Mouse (Mus musculus) thymus, postnatal 14 days (tissue): ENCODE results near the gene Dlg4.

ENCODE experiments used
- DNase-seq: peaks from one replicate; pipeline ENCODE4 v3.0.0; 2021

Dlg4 gene

DNA sequence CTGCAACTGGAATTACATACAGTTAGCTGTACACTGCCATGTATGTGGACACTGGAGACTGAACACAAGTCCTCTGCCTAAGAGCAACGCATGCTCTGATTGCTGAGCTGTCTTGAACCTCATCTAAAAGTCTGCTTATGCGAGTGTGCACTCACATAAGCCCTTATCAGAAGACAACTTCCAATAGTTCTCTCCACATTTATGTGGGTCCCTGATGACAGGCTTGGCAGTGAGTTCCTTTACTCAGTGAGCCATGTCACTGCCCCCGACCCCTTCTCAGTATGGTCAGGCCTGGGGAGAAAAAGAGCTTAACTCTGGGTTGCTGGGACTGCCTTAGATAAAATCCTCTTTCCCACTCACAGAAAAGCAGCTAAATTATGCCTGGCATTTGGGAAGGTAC is at the start of gene Dlg4:
Gene Dlg4, plus strand, starts transcription at position 274 of the 400 bp plus-strand sequence.
- DNase-seq, result no peak

GRCm38 (mm10) chr11:69968793-69969192 is 47.9 kb upstream of the Dlg4 start:
- no peak for DNase-seq

DNA sequence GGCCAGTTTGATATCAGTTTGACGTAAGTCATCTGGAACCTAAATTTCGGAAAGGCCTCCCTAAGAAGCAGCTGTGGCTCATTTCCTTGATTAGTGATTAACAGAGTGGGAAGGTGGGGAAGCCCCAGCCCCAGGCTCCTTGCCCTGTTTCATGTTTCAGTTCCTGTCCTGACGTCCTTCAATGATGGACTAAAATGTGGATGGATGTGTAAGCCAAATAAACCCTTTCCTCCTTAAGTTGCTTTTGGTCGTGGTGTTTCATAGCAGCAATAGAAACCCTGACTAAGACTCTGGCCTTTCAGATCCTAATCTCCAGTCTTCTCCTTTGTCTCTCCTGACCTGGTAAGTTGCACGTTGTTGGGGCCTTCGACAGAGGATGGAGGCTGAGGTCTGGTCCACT is 46.5 kb upstream of the Dlg4 start:
- no peak for DNase-seq

GRCm38 (mm10) chr11:69970775-69971174 is 46.0 kb upstream of the Dlg4 start:
- DNase-seq, result no peak

DNA sequence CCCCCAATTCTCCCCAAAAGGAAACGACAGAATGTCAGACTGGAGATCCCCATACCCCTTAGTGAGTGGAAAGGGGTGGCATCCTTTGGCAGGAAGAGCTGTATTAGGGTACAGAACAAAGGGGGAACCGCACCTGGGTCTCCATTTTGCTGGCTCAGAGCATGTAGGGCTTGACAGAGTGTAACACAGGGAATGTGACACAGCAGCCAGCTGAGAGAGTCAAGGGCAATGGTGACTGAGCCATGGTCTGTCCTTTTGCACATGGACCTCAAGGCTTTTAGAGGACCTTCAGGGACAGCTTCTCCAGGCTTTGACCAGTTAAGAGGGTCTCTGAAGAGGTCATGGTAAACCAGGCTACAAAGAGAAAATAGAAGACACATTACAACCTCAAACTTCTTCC is 41.8 kb upstream of the Dlg4 start:
- DNase-seq, result no peak

- DNase-seq, result no peak
Observed at GRCm38 (mm10) chr11:69976271-69976670, 40.5 kb upstream of the Dlg4 start.

DNA sequence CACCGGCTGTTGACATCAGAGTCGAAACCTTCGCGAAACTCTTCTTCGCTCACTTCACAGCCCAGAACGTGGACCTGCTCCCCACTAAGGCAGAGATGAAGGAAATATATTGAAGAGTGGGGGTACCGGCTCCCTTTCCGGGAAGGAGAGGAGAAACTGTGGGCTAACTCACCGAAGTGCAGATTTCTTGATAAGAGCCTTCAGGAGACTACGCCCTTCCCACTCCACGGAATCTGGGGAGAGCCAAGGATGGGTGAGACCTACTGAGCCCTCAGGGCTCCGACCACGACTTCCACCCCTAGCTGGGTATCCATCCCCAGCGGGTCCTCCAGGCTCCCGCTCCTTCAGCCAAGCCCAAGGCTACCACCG is 36.9 kb upstream of the Dlg4 start:
- DNase-seq, result no peak

- peak; percentile 91 for DNase-seq
Observed at GRCm38 (mm10) chr11:69980196-69981140, 36.3 kb upstream of the Dlg4 start.

- no peak for DNase-seq
Observed at GRCm38 (mm10) chr11:69981141-69981762, 35.5 kb upstream of the Dlg4 start, which contains the start of gene Ctdnep1. Gene Ctdnep1 (plus strand): TSS chr11:69981156.

- no peak for DNase-seq
Observed at GRCm38 (mm10) chr11:69982225-69982624, 34.5 kb upstream of the Dlg4 start, which contains the start of gene Elp5. Gene Elp5 (minus strand): TSS chr11:69982517.

DNA sequence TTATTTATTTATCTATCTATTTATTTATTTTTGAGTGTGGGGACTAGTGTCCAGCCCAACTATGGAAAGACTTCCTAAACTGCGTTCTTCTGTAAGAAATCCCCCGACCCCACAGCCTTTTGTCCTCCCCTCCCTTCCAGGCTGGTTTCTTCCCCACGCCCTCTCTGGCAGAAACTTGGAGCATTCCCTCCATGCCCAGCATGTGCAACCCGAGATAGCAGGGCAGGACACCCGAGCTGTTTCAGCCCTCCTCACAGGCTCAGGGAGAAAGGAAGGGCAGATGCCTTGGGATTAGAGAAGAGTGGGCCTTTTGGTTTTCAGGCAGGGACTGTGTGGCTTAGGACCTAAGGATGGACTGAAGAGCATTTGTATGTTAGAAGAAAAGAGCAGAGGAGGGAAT is 33.9 kb upstream of the Dlg4 start:
- no peak for DNase-seq

DNA sequence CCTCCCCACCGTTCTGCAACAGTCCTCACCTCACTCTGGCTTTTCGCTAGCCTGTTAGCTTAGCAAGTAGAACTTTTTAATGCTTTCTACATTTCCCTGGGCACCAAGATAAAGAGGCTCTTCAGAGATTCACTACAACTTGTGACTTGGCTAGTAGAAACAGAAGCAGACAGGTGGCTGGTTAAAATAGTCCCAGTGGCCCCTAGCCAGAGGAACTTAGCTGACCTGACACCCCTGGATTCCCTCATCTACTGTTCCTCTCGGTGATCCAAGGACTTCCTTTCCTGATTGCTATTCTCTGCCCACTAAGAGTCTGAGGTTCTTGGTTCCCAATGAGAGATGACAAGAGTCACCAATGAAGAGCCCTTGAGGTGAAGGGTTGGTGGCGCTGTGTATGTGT is 33.4 kb upstream of the Dlg4 start:
- no peak for DNase-seq

DNA sequence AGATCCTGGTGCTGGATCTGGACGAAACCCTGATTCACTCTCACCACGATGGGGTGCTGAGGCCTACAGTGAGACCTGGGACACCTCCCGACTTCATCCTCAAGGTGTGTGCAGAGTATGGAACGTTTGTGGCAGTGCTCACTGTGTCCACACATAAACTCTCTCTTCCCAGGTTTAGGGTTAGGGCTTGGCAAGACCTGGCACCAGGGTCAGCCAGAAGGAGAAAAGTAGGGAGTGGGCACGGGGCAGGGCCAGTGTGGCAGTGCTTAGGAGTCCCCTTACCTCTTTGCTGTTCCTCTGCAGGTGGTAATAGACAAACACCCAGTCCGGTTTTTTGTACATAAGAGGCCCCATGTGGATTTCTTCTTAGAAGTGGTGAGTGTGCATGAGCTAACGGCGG is 32.3 kb upstream of the Dlg4 start:
- no peak for DNase-seq

DNA sequence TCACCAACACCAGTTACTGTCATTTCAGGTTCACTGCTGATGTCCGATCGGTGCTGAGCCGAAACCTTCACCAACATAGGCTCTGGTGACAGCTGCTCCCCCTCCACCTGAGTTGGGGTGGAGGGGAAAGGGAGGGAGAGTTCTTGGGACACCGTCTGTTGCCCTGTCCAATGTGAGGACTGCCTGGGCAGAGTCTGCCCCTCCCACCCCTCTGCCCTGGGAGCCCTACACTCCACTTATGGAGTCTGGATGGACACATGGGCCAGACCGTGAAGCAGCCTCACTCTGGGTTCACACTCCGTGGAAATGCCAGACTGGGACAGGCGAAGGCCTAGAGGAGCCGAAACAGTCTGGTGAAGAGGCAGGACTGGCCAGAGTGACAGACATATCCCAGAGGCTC is 26.8 kb upstream of the Dlg4 start:
- no peak for DNase-seq

GRCm38 (mm10) chr11:69990850-69991691 is 25.7 kb upstream of the Dlg4 start, which contains the start of gene Gabarap:
Gene Gabarap (plus strand): TSS chr11:69991143.
- DNase-seq, result peak; percentile 96

DNA sequence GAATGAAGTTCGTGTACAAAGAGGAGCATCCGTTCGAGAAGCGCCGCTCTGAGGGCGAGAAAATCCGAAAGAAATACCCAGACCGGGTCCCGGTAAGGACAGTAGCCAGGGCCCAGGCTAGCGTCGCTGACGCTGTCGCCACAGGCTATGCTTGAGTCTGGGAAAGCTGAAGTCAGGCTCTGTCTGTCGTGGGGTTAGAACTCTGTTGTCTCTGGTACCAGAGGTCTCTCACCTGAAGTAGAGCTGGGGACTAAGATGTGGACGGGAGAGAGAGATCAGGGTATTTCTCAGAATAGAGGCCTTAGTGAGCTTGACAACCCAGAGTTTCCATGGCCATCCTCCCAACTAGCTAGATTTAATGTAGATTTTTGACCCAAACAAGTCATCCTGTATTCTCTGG is 25.0 kb upstream of the Dlg4 start:
- DNase-seq, result no peak

- DNase-seq, result no peak
Observed at GRCm38 (mm10) chr11:69992396-69992795, 24.3 kb upstream of the Dlg4 start.

DNA sequence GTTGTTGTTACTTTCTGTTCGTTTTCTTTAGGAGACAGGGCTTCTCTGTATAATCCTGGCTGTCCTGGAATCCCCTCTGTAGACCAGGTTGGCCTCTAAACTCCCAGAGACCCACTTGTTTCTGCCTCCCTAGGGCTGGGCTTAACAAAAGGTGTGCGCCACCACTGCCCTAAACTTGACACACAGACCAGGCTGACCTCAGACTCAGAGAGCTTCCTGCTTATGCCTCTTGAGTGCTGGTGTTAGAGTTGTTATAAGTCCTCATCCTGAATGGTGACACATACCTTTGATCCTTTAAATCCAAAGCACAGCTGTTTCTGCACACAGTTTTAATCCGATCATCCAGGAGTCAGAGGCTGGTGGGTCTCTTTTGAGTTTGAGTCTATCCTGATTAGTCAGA is 23.8 kb upstream of the Dlg4 start:
- no peak for DNase-seq

DNA sequence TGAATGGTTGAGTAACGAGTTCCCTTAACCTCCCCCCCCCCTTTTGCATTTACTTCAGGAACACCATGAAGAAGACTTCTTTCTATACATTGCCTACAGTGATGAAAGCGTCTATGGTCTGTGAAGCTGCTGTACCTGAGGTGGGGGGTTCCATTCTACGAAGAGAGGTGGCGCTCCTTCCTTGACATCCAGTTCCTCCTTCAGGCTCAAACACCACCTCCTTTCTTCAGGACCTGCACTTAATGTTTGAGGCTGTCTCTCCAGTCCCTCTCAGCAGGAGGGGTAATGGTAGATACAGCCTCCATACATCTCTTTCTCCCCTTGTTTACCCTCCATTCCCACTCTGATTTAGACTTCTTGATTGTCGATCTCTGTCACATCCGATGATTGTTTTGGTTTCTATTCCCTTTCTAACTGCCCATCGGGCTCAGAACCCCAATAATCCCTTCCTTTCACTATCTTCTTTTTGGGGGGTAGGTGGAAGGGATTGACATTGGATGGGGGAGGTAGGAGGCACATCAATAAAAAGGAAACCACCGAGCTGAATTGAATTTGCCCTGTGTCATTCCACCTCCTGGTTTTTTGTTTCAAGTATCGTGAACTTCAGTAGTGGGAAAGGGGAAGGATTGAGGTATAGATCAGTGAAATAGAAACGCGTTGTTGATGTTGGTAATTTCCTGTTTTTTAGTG is 22.2 kb upstream of the Dlg4 start:
- no peak for DNase-seq

DNA sequence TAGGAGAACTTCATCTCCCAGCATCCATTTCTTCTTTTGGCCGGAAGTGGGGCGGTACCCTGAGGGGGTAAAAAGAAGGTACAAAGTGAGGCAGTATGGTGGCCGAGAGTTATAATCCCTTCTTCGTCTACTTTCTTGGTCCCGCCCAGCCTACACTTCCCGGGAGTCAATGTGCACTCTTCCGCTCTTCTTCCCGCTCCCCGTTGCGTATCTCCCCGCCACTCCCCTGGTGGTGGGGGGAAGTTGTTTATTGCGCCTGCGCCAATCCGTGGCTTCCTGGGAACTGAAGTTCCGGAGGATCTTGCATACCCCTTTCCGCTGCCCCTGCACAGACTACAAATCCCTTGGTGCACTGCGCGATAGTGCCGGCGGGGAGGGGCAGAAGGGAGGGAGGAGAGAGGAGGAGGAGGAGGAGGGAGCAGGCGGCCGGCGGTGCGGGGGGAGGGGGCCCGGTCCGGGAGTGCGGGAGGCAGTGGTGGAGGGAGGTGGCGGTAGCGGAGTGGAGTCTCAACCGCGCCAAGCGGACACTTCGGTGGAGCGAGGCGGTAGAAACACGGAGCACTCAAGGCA is 21.3 kb upstream of the Dlg4 start, which contains the start of gene Phf23:
Gene Phf23, plus strand, starts transcription at position 387 of the 570 bp plus-strand sequence.
- peak; percentile 98 for DNase-seq

DNA sequence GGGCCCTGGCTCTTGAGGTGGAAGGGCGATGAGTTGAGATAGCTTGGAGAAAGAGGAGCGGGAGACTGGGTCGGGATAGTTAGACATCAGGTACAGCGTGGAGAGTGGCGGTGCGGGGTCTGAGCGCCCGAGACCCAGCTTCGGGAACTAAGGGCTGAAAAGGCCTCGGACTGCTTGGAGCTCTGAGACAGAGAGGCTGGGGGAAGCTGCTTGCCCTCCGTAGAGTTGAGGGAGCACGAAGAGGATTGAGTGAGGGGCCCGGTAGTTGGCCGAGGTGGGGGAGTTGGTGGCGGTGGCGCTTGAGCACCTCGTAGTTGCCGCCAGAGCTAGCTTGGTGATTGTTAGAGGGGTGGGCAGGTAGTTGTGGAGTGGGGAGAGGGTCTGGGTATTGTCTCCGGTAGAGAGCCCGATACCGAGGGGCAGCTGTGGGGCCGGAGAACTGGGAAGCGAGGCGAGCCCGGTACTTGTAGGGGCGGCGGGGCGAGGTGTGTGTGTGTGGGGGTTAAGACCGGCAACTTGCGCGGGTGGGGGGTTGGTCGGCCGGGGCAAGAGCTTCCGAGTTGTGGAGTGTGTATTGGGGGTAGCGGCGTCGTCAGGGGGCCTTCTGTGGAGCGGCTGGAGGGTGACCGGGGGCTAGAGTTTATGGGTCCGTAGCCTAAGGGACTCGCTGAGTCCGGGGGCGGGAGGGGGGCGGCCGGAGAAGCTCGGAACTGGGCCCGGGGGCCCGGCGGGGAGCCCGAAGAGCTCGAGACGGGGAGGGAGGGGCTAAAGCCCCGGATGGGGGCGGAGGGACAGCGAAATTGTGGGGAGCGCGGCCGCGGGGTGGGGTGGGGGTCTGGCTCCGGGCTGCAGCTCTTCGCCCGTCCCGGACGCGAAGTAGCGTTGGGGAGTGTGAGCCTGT is 20.3 kb upstream of the Dlg4 start:
- peak; percentile 83 for DNase-seq
